14 mouse cellular contexts compared by ENCODE assay signal in genomic region chr10:21082447-21082846, GRCm38 (mm10).
DNase-seq lines count a peak whose midpoint lies in the region; ATAC-seq and TF ChIP-seq lines count a peak whose summit lies in the region.
"Had no signal": no experiment of that assay in that cellular context is flagged by ENCODE, and none has a peak within 500 bp of the region (broad histone marks: within the 10 kb centered on the region; RNA-seq: fewer than 3 reads in every experiment).

No protein-coding gene starts in this region.

- DNase-seq in neural tube, embryonic 10.5 days (ENCODE audit: extremely low spot score, low spot score): no peak
- no peak for DNase-seq in hindbrain, embryonic 14.5 days (ENCODE audit: low spot score)
- no peak for DNase-seq in kidney, adult 2 months
- DNase-seq in layer of hippocampus, adult 18-20 months (ENCODE audit: low spot score in 2 of 2): no peak
- no peak for DNase-seq in testis, postnatal 10 days (ENCODE audit: low spot score)
- no peak for DNase-seq in cerebellum, adult 11 months
- DNase-seq: gastrocnemius, adult 2 months; heart, postnatal 10 days; kidney, postnatal 14 days; lung, adult 18-20 months had no signal

- H3K27me3 ChIP-seq in neural tube, embryonic 12.5 days (replicated peaks): no peaks in the 10 kb centered on the region
- peaks cover 33% of the 10 kb centered on the region for H3K27me3 ChIP-seq in forebrain, embryonic 12.5 days
- H3K27me3 ChIP-seq in hindbrain, embryonic 14.5 days (ENCODE audit: control insufficient read depth, insufficient read depth, low read length): 0 out of 2 replicates have a peak, but pooled peaks cover 3% of the 10 kb centered on the region
- no peaks in the 10 kb centered on the region for H3K27me3 ChIP-seq in kidney, adult 2 months (replicated peaks; ENCODE audit: control insufficient read depth, insufficient read depth, low read length)
- H3K27me3 ChIP-seq: intestine, embryonic 15.5 days had no signal

- H3K36me3 ChIP-seq in neural tube, embryonic 12.5 days: 0 out of 2 replicates have a peak, but pooled peaks cover 3% of the 10 kb centered on the region
- no peaks in the 10 kb centered on the region; the same call in 1 of the 2 replicates for H3K36me3 ChIP-seq in forebrain, embryonic 12.5 days (replicated peaks)
- H3K36me3 ChIP-seq in hindbrain, embryonic 14.5 days (replicated peaks; ENCODE audit: control insufficient read depth, insufficient read depth): peaks cover 18% of the 10 kb centered on the region
- H3K36me3 ChIP-seq in kidney, adult 2 months (ENCODE audit: control insufficient read depth, insufficient read depth, low read length): no peaks in the 10 kb centered on the region
- H3K36me3 ChIP-seq: intestine, embryonic 15.5 days had no signal

- H3K4me2 ChIP-seq in neural tube, embryonic 12.5 days (replicated peaks): no peak overlapping the region
- H3K4me2 ChIP-seq in forebrain, embryonic 12.5 days: peak overlapping the region; percentile 5; the same call in 1 of the 2 replicates
- no peak overlapping the region for H3K4me2 ChIP-seq in hindbrain, embryonic 14.5 days (replicated peaks)
- H3K4me2 ChIP-seq: intestine, embryonic 15.5 days had no signal

- no peak overlapping the region for H3K4me3 ChIP-seq in neural tube, embryonic 12.5 days
- no peak overlapping the region for H3K4me3 ChIP-seq in forebrain, embryonic 12.5 days (replicated peaks)
- H3K4me3 ChIP-seq in hindbrain, embryonic 14.5 days (replicated peaks; ENCODE audit: low read length): no peak overlapping the region
- H3K4me3 ChIP-seq in kidney, adult 2 months (ENCODE audit: insufficient read depth, low read depth, low read length): no peak overlapping the region
- H3K4me3 ChIP-seq: gastrocnemius, adult 2 months; intestine, embryonic 15.5 days had no signal

- TF ChIP-seq CTCF in kidney, adult 2 months (conservative IDR thresholded peaks at IDR 0.05; ENCODE audit: insufficient read depth, insufficient read length, low read depth, low read length): no peak

- H3K27ac ChIP-seq in neural tube, embryonic 12.5 days: no peak overlapping the region
- H3K27ac ChIP-seq in forebrain, embryonic 12.5 days: no peak overlapping the region
- no peak overlapping the region for H3K27ac ChIP-seq in hindbrain, embryonic 14.5 days
- H3K27ac ChIP-seq in kidney, adult 2 months (ENCODE audit: insufficient read depth, low read depth, low read length): no peak overlapping the region
- H3K27ac ChIP-seq: gastrocnemius, adult 2 months; intestine, embryonic 15.5 days had no signal

- peaks cover 4% of the 10 kb centered on the region; the same call in 1 of the 2 replicates for H3K4me1 ChIP-seq in neural tube, embryonic 12.5 days
- H3K4me1 ChIP-seq in forebrain, embryonic 12.5 days: peaks cover 17% of the 10 kb centered on the region
- H3K4me1 ChIP-seq in hindbrain, embryonic 14.5 days (replicated peaks; ENCODE audit: control insufficient read depth, insufficient read depth, low read length): peaks cover 23% of the 10 kb centered on the region
- H3K4me1 ChIP-seq in kidney, adult 2 months (ENCODE audit: control insufficient read depth, insufficient read depth, low read length): no peaks in the 10 kb centered on the region
- H3K4me1 ChIP-seq: intestine, embryonic 15.5 days had no signal

- no peaks in the 10 kb centered on the region for H3K9me3 ChIP-seq in neural tube, embryonic 12.5 days
- H3K9me3 ChIP-seq in forebrain, embryonic 12.5 days: no peaks in the 10 kb centered on the region
- no peaks in the 10 kb centered on the region for H3K9me3 ChIP-seq in hindbrain, embryonic 14.5 days (ENCODE audit: control insufficient read depth, low read length)
- H3K9me3 ChIP-seq: G1E; intestine, embryonic 15.5 days had no signal

- 24% methylated on average over 8 of the region's 8 CpGs for WGBS in neural tube, embryonic 12.5 days
- WGBS in forebrain, embryonic 12.5 days: 8% methylated on average over 8 of the region's 8 CpGs
- WGBS in hindbrain, embryonic 14.5 days: 11% methylated on average over 8 of the region's 8 CpGs
- 93% methylated on average over 8 of the region's 8 CpGs for WGBS in kidney, adult 2 months

- ATAC-seq in neural tube, embryonic 12.5 days (ENCODE audit: low FRiP score, low read depth): peak; percentile 61
- ATAC-seq in forebrain, embryonic 12.5 days (ENCODE audit: low FRiP score): peak; percentile 93
- peak; percentile 54; the same call in 1 of the 2 replicates for ATAC-seq in hindbrain, embryonic 14.5 days (ENCODE audit: low FRiP score)
- ATAC-seq: intestine, embryonic 15.5 days had no signal

- H3K9ac ChIP-seq in neural tube, embryonic 12.5 days: no peak overlapping the region
- no peak overlapping the region for H3K9ac ChIP-seq in forebrain, embryonic 12.5 days
- no peak overlapping the region for H3K9ac ChIP-seq in hindbrain, embryonic 14.5 days
- H3K9ac ChIP-seq: intestine, embryonic 15.5 days had no signal

- no peak for TF ChIP-seq POLR2A in kidney, adult 2 months (IDR thresholded peaks at IDR 0.05; ENCODE audit: low read depth, low read length)
